ENCODE assay signal across 8 mouse cellular contexts in genomic region chr6:146674881-146675536, GRCm38 (mm10). TPM values are rescaled to one million over a fixed set of nuclear protein-coding genes. Genes with fewer than 3 reads are reported as not detected.
DNase-seq lines count a peak whose midpoint lies in the region; TF ChIP-seq lines count a peak whose summit lies in the region.

No protein-coding gene starts in this region.

- H3K27ac ChIP-seq in heart, adult 2 months, result peak overlapping the region; percentile 28; the same call in 1 of the 2 replicates
- H3K27ac ChIP-seq in brown adipose tissue, adult 24 weeks (replicated peaks; ENCODE audit: low read depth, low read length), result peak overlapping the region; percentile 29
- no peak overlapping the region for H3K27ac ChIP-seq in left cerebral cortex, adult 2 months

- no peak overlapping the region for H3K4me3 ChIP-seq in heart, adult 2 months
- H3K4me3 ChIP-seq in brown adipose tissue, adult 24 weeks (ENCODE audit: insufficient read depth, low read depth, low read length), result no peak overlapping the region
- no peak overlapping the region for H3K4me3 ChIP-seq in left cerebral cortex, adult 2 months

- TF ChIP-seq POLR2A in heart, adult 2 months (IDR thresholded peaks at IDR 0.05; ENCODE audit: insufficient read depth, low read depth, low read length), result no peak

- TF ChIP-seq CTCF in heart, adult 2 months (IDR thresholded peaks at IDR 0.05), result no peak
- TF ChIP-seq CTCF in left cerebral cortex, adult 2 months (IDR thresholded peaks at IDR 0.05), result no peak

- H3K36me3 ChIP-seq in heart, adult 2 months (ENCODE audit: control insufficient read depth, insufficient read depth, low read length), result no peaks in the 10 kb centered on the region; the same call in 1 of the 2 replicates

- TF ChIP-seq EP300 in heart, adult 2 months (IDR thresholded peaks at IDR 0.05; ENCODE audit: insufficient read depth, low read depth, low read length), result no peak

- peaks cover 3% of the 10 kb centered on the region for H3K4me1 ChIP-seq in heart, adult 2 months (ENCODE audit: control insufficient read depth, insufficient read depth, low read length)
- H3K4me1 ChIP-seq in brown adipose tissue, adult 24 weeks (ENCODE audit: control insufficient read depth, insufficient read depth, insufficient read length, low read length), result no peaks in the 10 kb centered on the region

- H3K9ac ChIP-seq in heart, adult 2 months (ENCODE audit: low read depth, low read length), result no peak overlapping the region

- DNase-seq in heart, adult 2 months, result peak in 1 of 2 experiments; percentile 27
- no peak for DNase-seq in heart, postnatal 25 days (ENCODE audit: low spot score)
- DNase-seq in 3134 (ENCODE audit: extremely low read depth, insufficient read length, low spot score), result peak; percentile 57
- peak; percentile 32 for DNase-seq in lung, postnatal 10 days
- no peak for DNase-seq in cerebellum, adult 11 months
- DNase-seq in left cerebral cortex, adult 2 months (ENCODE audit: extremely low spot score in 1 of 2, low spot score in 2 of 2), result no peak
- no peak for DNase-seq in urinary bladder, postnatal 4 days (ENCODE audit: low spot score in 2 of 2)

- H3K27me3 ChIP-seq in heart, adult 2 months (ENCODE audit: control insufficient read depth, insufficient read depth, low read length), result no peaks in the 10 kb centered on the region

- H3K79me2 ChIP-seq in heart, adult 2 months (replicated peaks; ENCODE audit: control insufficient read depth, insufficient read depth, low read length), result no peaks in the 10 kb centered on the region

- intact Hi-C loops in heart, adult 2 months (cut with DNase I), result no loop called here
- intact Hi-C loops in heart, postnatal 25 days (cut with DNase I), result no loop called here
- intact Hi-C loops in left cerebral cortex, adult 2 months (cut with DNase I), result no loop called here

- WGBS in heart, adult 2 months, result 24% methylated on average over 4 of the region's 4 CpGs

RNA-seq across cellular contexts. Expression of gene Tm7sf3, which starts 32.4 kb away (rescaled TPM):
- total RNA-seq in heart, adult 2 months (2021), result 10 to 100 TPM; 14.6 to 18.0 TPM
- 9.7 and 12.2 TPM in 2 replicates for polyA plus RNA-seq in heart, adult 2 months (2012; rRNA removed)
- 10 to 100 TPM; 14.8 to 16.2 TPM for total RNA-seq in heart, postnatal 25 days (2021)
- polyA plus RNA-seq in brown adipose tissue, adult 24 weeks (2012; ENCODE audit: insufficient read depth, insufficient read length, missing spikeins), result 9.6 and 13.1 TPM in 2 replicates
- total RNA-seq in left cerebral cortex, adult 2 months (2021), result 10 to 100 TPM; 26.4 to 27.4 TPM

RNA-seq across cellular contexts. Expression of gene Med21, which starts 32.7 kb away (rescaled TPM):
- total RNA-seq in heart, adult 2 months (2021), result 10 to 100 TPM; 43.0 to 50.5 TPM
- polyA plus RNA-seq in heart, adult 2 months (2012; rRNA removed), result 39.4 and 77.7 TPM in 2 replicates
- 10 to 100 TPM; 46.8 to 52.4 TPM for total RNA-seq in heart, postnatal 25 days (2021)
- 67.9 and 81.8 TPM in 2 replicates for polyA plus RNA-seq in brown adipose tissue, adult 24 weeks (2012; ENCODE audit: insufficient read depth, insufficient read length, missing spikeins)
- total RNA-seq in left cerebral cortex, adult 2 months (2021), result 10 to 100 TPM; 44.1 to 44.8 TPM

RNA-seq across cellular contexts. Expression of gene Stk38l, which starts 49.8 kb away (rescaled TPM):
- 10 to 100 TPM; 13.9 to 14.4 TPM for total RNA-seq in heart, adult 2 months (2021)
- polyA plus RNA-seq in heart, adult 2 months (2012; rRNA removed), result 3.1 and 8.0 TPM in 2 replicates
- total RNA-seq in heart, postnatal 25 days (2021), result 10 to 100 TPM; 12.6 to 14.6 TPM
- polyA plus RNA-seq in brown adipose tissue, adult 24 weeks (2012; ENCODE audit: insufficient read depth, insufficient read length, missing spikeins), result 13.7 and 28.0 TPM in 2 replicates
- total RNA-seq in left cerebral cortex, adult 2 months (2021), result 10 to 100 TPM; 25.7 to 26.3 TPM

Comparison
In these comparisons a context has a peak if more than half of its experiments do, and no peak if none do; other contexts are left out.
1. DNase-seq: peak in 3134 (single experiment) and lung, postnatal 10 days (single experiment); none in heart, postnatal 25 days (single experiment), cerebellum, adult 11 months (single experiment), left cerebral cortex, adult 2 months (0 of 2) and urinary bladder, postnatal 4 days (0 of 2).